Comparison of ENCODE assay signal across 27 mouse cellular contexts in the genomic region with DNA sequence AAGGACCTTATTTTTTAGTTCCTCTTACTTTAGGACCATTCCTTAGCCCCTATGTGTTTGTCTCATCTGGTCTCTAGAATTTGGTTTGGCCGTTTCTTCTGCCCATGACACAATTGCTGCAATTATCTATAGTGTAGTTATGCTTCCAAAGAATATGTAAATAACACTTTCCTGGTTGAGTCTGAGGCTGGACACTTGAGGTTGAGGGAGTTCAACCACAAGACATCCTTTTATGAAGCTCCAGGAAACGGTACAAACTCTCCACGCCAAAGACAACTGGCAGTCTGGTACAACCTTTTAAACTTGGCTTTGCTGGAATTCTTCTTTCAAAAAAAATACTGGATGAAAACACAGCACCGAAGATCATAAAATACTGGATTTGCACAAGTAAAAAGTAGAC.
"Had no signal": no experiment of that assay in that cellular context is flagged by ENCODE, and none has a peak within 500 bp of the region (broad histone marks: within the 10 kb centered on the region; RNA-seq: fewer than 3 reads in every experiment).

No protein-coding gene starts in this region.

- DNase-seq: cerebellum, adult 8-10 months; cerebellum, adult 9-10 months; cerebellum, adult 9-11 months; cerebellum, postnatal 10 days; cerebellum, postnatal 14 days; cerebellum, postnatal 25 days; cerebellum, postnatal 36 days; embryo, embryonic 11 days; forebrain, postnatal 0 days; gastrocnemius, adult 2 months; gastrocnemius, postnatal 10 days; gastrocnemius, postnatal 14 days; gastrocnemius, postnatal 25 days; gastrocnemius, postnatal 36 days; heart, adult 18-20 months; heart, adult 2 months had no signal

- H3K27me3 ChIP-seq: embryonic facial prominence, embryonic 12.5 days; embryonic facial prominence, embryonic 13.5 days; embryonic facial prominence, embryonic 15.5 days; forebrain, embryonic 12.5 days; forebrain, embryonic 13.5 days; forebrain, embryonic 15.5 days had no signal

- H3K9ac ChIP-seq: embryonic facial prominence, embryonic 12.5 days; embryonic facial prominence, embryonic 13.5 days; embryonic facial prominence, embryonic 15.5 days; forebrain, embryonic 12.5 days; forebrain, embryonic 13.5 days; forebrain, embryonic 15.5 days; forebrain, postnatal 0 days had no signal

- H3K27ac ChIP-seq: embryonic facial prominence, embryonic 10.5 days; embryonic facial prominence, embryonic 12.5 days; embryonic facial prominence, embryonic 13.5 days; embryonic facial prominence, embryonic 15.5 days; forebrain, embryonic 10.5 days; forebrain, embryonic 12.5 days; forebrain, embryonic 13.5 days; forebrain, embryonic 15.5 days; gastrocnemius, adult 2 months; heart, adult 2 months had no signal

- H3K4me3 ChIP-seq: embryonic facial prominence, embryonic 10.5 days; embryonic facial prominence, embryonic 12.5 days; embryonic facial prominence, embryonic 13.5 days; embryonic facial prominence, embryonic 15.5 days; erythroblast, embryonic 14.5 days; forebrain, embryonic 10.5 days; forebrain, embryonic 12.5 days; forebrain, embryonic 13.5 days; forebrain, embryonic 15.5 days; gastrocnemius, adult 2 months; heart, adult 2 months had no signal

- H3K4me2 ChIP-seq: embryonic facial prominence, embryonic 12.5 days; embryonic facial prominence, embryonic 13.5 days; embryonic facial prominence, embryonic 15.5 days; forebrain, embryonic 12.5 days; forebrain, embryonic 13.5 days; forebrain, embryonic 15.5 days had no signal

- H3K36me3 ChIP-seq: embryonic facial prominence, embryonic 10.5 days; embryonic facial prominence, embryonic 12.5 days; embryonic facial prominence, embryonic 15.5 days; forebrain, embryonic 10.5 days; forebrain, embryonic 12.5 days; forebrain, embryonic 15.5 days had no signal

- H3K4me1 ChIP-seq: embryonic facial prominence, embryonic 10.5 days; embryonic facial prominence, embryonic 12.5 days; embryonic facial prominence, embryonic 13.5 days; embryonic facial prominence, embryonic 15.5 days; forebrain, embryonic 10.5 days; forebrain, embryonic 12.5 days; forebrain, embryonic 13.5 days had no signal

- ATAC-seq: forebrain, embryonic 13.5 days; forebrain, embryonic 14.5 days; forebrain, embryonic 15.5 days; forebrain, embryonic 16.5 days; forebrain, postnatal 0 days had no signal

- H3K9me3 ChIP-seq: embryonic facial prominence, embryonic 10.5 days; embryonic facial prominence, embryonic 12.5 days; embryonic facial prominence, embryonic 13.5 days; embryonic facial prominence, embryonic 15.5 days; forebrain, embryonic 10.5 days; forebrain, embryonic 12.5 days; forebrain, embryonic 13.5 days; forebrain, embryonic 15.5 days had no signal
